Mouse (Mus musculus) intestine, embryonic 14.5 days (tissue): Measurements from ENCODE around the gene Cbwd1. TPM values are rescaled to one million over a fixed set of nuclear protein-coding genes. Genes with fewer than 3 reads are reported as not detected.

ENCODE experiments used
- ATAC-seq: fragments of 200-750 bp; cut with Nextera tagmentation; replicated peaks from 2 replicates; pipeline ENCODE4 v1.8.0; 2017; ENCODE audit warnings: low read depth, moderate number of reproducible peaks, moderate TSS enrichment, moderate library complexity; ENCODE audit not compliant: low FRiP score, low TSS enrichment
- DNase-seq: peaks from one replicate; pipeline ENCODE4 v3.0.0-alpha.2; 2018; ENCODE audit warnings: low spot score
- H3K27ac ChIP-seq: fragments of 300-500 bp; sonication (generic); 2 replicates; pipeline ENCODE4 v1.5.1; 2014; ENCODE audit warnings: low read depth, mild to moderate bottlenecking, control low read depth
- H3K27me3 ChIP-seq: fragments of 300-500 bp; sonication (generic); replicated peaks from 2 replicates; pipeline ENCODE4 v1.6.1; 2014; ENCODE audit warnings: low read length, control low read depth; ENCODE audit not compliant: control insufficient read depth, insufficient read depth
- H3K36me3 ChIP-seq: fragments of 300-500 bp; sonication (generic); 2 replicates; pipeline ENCODE4 v1.6.1; 2014; ENCODE audit warnings: low read length, control low read depth; ENCODE audit not compliant: control insufficient read depth, insufficient read depth
- H3K4me1 ChIP-seq: fragments of 300-500 bp; sonication (generic); replicated peaks from 2 replicates; pipeline ENCODE4 v1.6.1; 2014; ENCODE audit warnings: low read length, control low read depth, mixed read lengths; ENCODE audit not compliant: control insufficient read depth, insufficient read depth
- H3K4me2 ChIP-seq: fragments of 300-500 bp; sonication (generic); 2 replicates; pipeline ENCODE4 v1.6.1; 2014; ENCODE audit warnings: low read length
- H3K4me3 ChIP-seq: fragments of 300-500 bp; sonication (generic); 2 replicates; pipeline ENCODE4 v1.5.1; 2014; ENCODE audit warnings: low read depth, low read length, control low read depth, mixed read lengths
- H3K9ac ChIP-seq: fragments of 300-500 bp; sonication (generic); 2 replicates; pipeline ENCODE4 v1.6.1; 2014; ENCODE audit warnings: mild to moderate bottlenecking, low read length
- H3K9me3 ChIP-seq: fragments of 300-500 bp; sonication (generic); 2 replicates; pipeline ENCODE4 v1.6.1; 2016; ENCODE audit warnings: low read length, control low read depth; ENCODE audit not compliant: control insufficient read depth
- WGBS: fragments of 180-500 bp; shearing (Covaris S2); extraction: QIAGEN DNeasy Blood & Tissue Kit; methylation state at CpG from one replicate; pipeline ENCODE4 v1.1.7; 2014; 5-methylcytosine and 5-hydroxymethylcytosine counted together
- polyA plus RNA-seq: library from polyadenylated mRNA; unstranded; fragments of >200 nt; fragmentation: Nextera tagmentation; extraction: Ambion mirVana; gene quantifications from 2 replicates; pipeline ENCODE4 v1.2.1, GENCODE M21; 2014

Gene Cbwd1
- polyA plus RNA-seq, 1 experiment from 2014 or later, result 15.4 TPM

GRCm38 (mm10) chr19:24998561-24998960 is 37.2 kb upstream of the Cbwd1 start:
- Histone ChIP-seq H3K9ac (no peak overlapping the region), H3K27ac (no peak overlapping the region), H3K36me3 (no peaks in the 10 kb centered on the region), H3K9me3 (no peaks in the 10 kb centered on the region), H3K27me3 (peaks cover 43% of the 10 kb centered on the region), H3K4me3 (peak overlapping the region; percentile 67; the same call in 1 of the 2 replicates), H3K4me2 (peak overlapping the region; percentile 96), H3K4me1 (no peaks in the 10 kb centered on the region; the same call in 1 of the 2 replicates)
- whole genome bisulfite sequencing, result 78% methylated on average over 5 of the region's 5 CpGs
- DNase-seq, result no peak
- no peak for ATAC-seq

- no peaks in the 10 kb centered on the region; the same call in 1 of the 2 replicates for H3K4me1 ChIP-seq
- no peak overlapping the region for H3K4me3 ChIP-seq
- ATAC-seq (no peak), DNase-seq (no peak)
- no peak overlapping the region for H3K27ac ChIP-seq
- H3K9ac ChIP-seq, result no peak overlapping the region
- H3K4me2 ChIP-seq, result no peak overlapping the region
- no peaks in the 10 kb centered on the region for H3K9me3 ChIP-seq
- H3K36me3 ChIP-seq, result no peaks in the 10 kb centered on the region
- peaks cover 43% of the 10 kb centered on the region for H3K27me3 ChIP-seq
- WGBS, result 64% methylated on average over 12 of the region's 12 CpGs
Observed at GRCm38 (mm10) chr19:24996815-24997704, 35.6 kb upstream of the Cbwd1 start.

GRCm38 (mm10) chr19:24994900-24995299 is 33.5 kb upstream of the Cbwd1 start:
- Histone ChIP-seq H3K4me3 (no peak overlapping the region), H3K27me3 (peaks cover 26% of the 10 kb centered on the region), H3K27ac (no peak overlapping the region), H3K36me3 (no peaks in the 10 kb centered on the region), H3K4me1 (no peaks in the 10 kb centered on the region; the same call in 1 of the 2 replicates), H3K9ac (no peak overlapping the region), H3K9me3 (no peaks in the 10 kb centered on the region), H3K4me2 (no peak overlapping the region)
- DNase-seq (no peak), ATAC-seq (no peak)
- 26% methylated on average over 8 of the region's 8 CpGs for WGBS

GRCm38 (mm10) chr19:24993526-24993925 is 32.1 kb upstream of the Cbwd1 start:
- WGBS, result 64% methylated on average over 6 of the region's 6 CpGs
- Histone ChIP-seq H3K9ac (no peak overlapping the region), H3K27ac (no peak overlapping the region), H3K4me1 (no peaks in the 10 kb centered on the region; the same call in 1 of the 2 replicates), H3K4me3 (no peak overlapping the region), H3K4me2 (no peak overlapping the region), H3K27me3 (peaks cover 12% of the 10 kb centered on the region), H3K9me3 (no peaks in the 10 kb centered on the region), H3K36me3 (no peaks in the 10 kb centered on the region)
- DNase-seq, result peak; percentile 42
- ATAC-seq, result no peak

- no peaks in the 10 kb centered on the region for H3K9me3 ChIP-seq
- ATAC-seq, result no peak
- H3K36me3 ChIP-seq, result no peaks in the 10 kb centered on the region
- H3K9ac ChIP-seq, result no peak overlapping the region
- 68% methylated on average over 7 of the region's 7 CpGs for WGBS
- no peak overlapping the region for H3K4me2 ChIP-seq
- DNase-seq, result no peak
- no peak overlapping the region for H3K4me3 ChIP-seq
- H3K4me1 ChIP-seq, result no peaks in the 10 kb centered on the region; the same call in 1 of the 2 replicates
- no peaks in the 10 kb centered on the region for H3K27me3 ChIP-seq
- H3K27ac ChIP-seq, result no peak overlapping the region
Observed at GRCm38 (mm10) chr19:24990138-24990822, 28.9 kb upstream of the Cbwd1 start.

GRCm38 (mm10) chr19:24988831-24989230 is 27.4 kb upstream of the Cbwd1 start:
- H3K27ac ChIP-seq, result no peak overlapping the region
- H3K4me1 ChIP-seq, result no peaks in the 10 kb centered on the region
- no peak overlapping the region for H3K4me2 ChIP-seq
- H3K9ac ChIP-seq, result no peak overlapping the region
- WGBS, result 76% methylated on average over 5 of the region's 5 CpGs
- no peaks in the 10 kb centered on the region for H3K36me3 ChIP-seq
- no peaks in the 10 kb centered on the region for H3K27me3 ChIP-seq
- H3K9me3 ChIP-seq, result no peaks in the 10 kb centered on the region
- H3K4me3 ChIP-seq, result no peak overlapping the region
- DNase-seq, result no peak
- ATAC-seq, result no peak

- no peaks in the 10 kb centered on the region for H3K9me3 ChIP-seq
- H3K27ac ChIP-seq, result no peak overlapping the region
- WGBS, result 82% methylated on average over 4 of the region's 4 CpGs
- no peaks in the 10 kb centered on the region for H3K4me1 ChIP-seq
- H3K4me3 ChIP-seq, result no peak overlapping the region
- no peaks in the 10 kb centered on the region for H3K36me3 ChIP-seq
- no peak overlapping the region for H3K4me2 ChIP-seq
- no peaks in the 10 kb centered on the region for H3K27me3 ChIP-seq
- H3K9ac ChIP-seq, result no peak overlapping the region
- ATAC-seq (no peak), DNase-seq (no peak)
Observed at GRCm38 (mm10) chr19:24987355-24987754, 25.9 kb upstream of the Cbwd1 start.

GRCm38 (mm10) chr19:24985045-24985444 is 23.6 kb upstream of the Cbwd1 start:
- ATAC-seq (no peak), DNase-seq (no peak)
- Histone ChIP-seq H3K36me3 (no peaks in the 10 kb centered on the region), H3K4me1 (no peaks in the 10 kb centered on the region), H3K9ac (no peak overlapping the region), H3K9me3 (no peaks in the 10 kb centered on the region), H3K27me3 (no peaks in the 10 kb centered on the region), H3K4me2 (no peak overlapping the region), H3K27ac (no peak overlapping the region), H3K4me3 (no peak overlapping the region)
- WGBS, result 95% methylated on average over 2 of the region's 2 CpGs
